Mouse (Mus musculus) heart, adult 2 months (tissue): ENCODE results near the gene Ntsr1. TPM values are rescaled to one million over a fixed set of nuclear protein-coding genes. Genes with fewer than 3 reads are reported as not detected.
A peak's percentile ranks its signal among the peaks of the same experiment; 100 is the strongest.

Source experiments
- DNase-seq, 2 experiments: peaks; one replicate each; pipeline ENCODE4 v3.0.0; 2021
- H3K27ac ChIP-seq: fragments of 200-600 bp; 2 replicates; pipeline ENCODE4 v1.8.1; 2022
- H3K27me3 ChIP-seq: fragments of 200-500 bp; 2 replicates; pipeline ENCODE4 v1.6.1; 2012; ENCODE audit warnings: mild to moderate bottlenecking, low read length, inconsistent platforms, mixed read lengths; ENCODE audit not compliant: control insufficient read depth, insufficient read depth
- H3K36me3 ChIP-seq: fragments of 200-500 bp; 2 replicates; pipeline ENCODE4 v1.6.1; 2012; ENCODE audit warnings: low read length, inconsistent platforms; ENCODE audit not compliant: control insufficient read depth, insufficient read depth
- H3K4me1 ChIP-seq: fragments of 200-500 bp; 2 replicates; pipeline ENCODE4 v1.6.1; 2011; ENCODE audit warnings: low read length; ENCODE audit not compliant: control insufficient read depth, insufficient read depth
- H3K4me3 ChIP-seq: fragments of 200-600 bp; 2 replicates; pipeline ENCODE4 v1.8.1; 2022
- H3K79me2 ChIP-seq: fragments of 200-500 bp; replicated peaks from 2 replicates; pipeline ENCODE4 v1.6.1; 2012; ENCODE audit warnings: mild to moderate bottlenecking, inconsistent platforms, low read length, moderate library complexity, mixed read lengths; ENCODE audit not compliant: control insufficient read depth, insufficient read depth
- H3K9ac ChIP-seq: fragments of 200-500 bp; 2 replicates; pipeline ENCODE4 v1.6.1; 2012; ENCODE audit warnings: low read depth, mild to moderate bottlenecking, control low read depth, inconsistent platforms, low read length, mixed read lengths
- CTCF ChIP-seq: fragments of 200-600 bp; IDR thresholded peaks from 2 replicates; pipeline ENCODE4 v1.8.1; 2022; ENCODE audit warnings: antibody characterized with exemption, mild to moderate bottlenecking, moderate library complexity
- EP300 ChIP-seq: fragments of 200-500 bp; IDR thresholded peaks from 2 replicates; pipeline ENCODE4 v1.6.1; 2011; ENCODE audit warnings: low read depth, low read length, control low read depth; ENCODE audit not compliant: insufficient read depth
- POLR2A ChIP-seq: fragments of 200-500 bp; IDR thresholded peaks from 2 replicates; pipeline ENCODE4 v1.6.1; 2011; ENCODE audit warnings: mild to moderate bottlenecking, low read depth, low read length, control low read depth; ENCODE audit not compliant: insufficient read depth
- WGBS: fragments of 180-500 bp; shearing (Covaris S2); methylation state at CpG from one replicate; pipeline ENCODE4 v1.1.7; 2018; 5-methylcytosine and 5-hydroxymethylcytosine counted together
- intact Hi-C: fragments of 180-260 bp; cut with DNase I; formaldehyde crosslinking; loops from one replicate; pipeline ENCODE4 v1.15.1; 2025
- long read RNA-seq: library from polyadenylated mRNA; stranded (forward); transcript quantifications from one replicate; pipeline ENCODE4 v2.0.0, GENCODE M21; 2021
- polyA plus RNA-seq: library from polyadenylated mRNA; depleted of rRNA; stranded (reverse); fragments of >200 nt; gene quantifications from 2 replicates; pipeline ENCODE4 v1.2.3, GENCODE M21; 2012; rRNA removed
- total RNA-seq, 2 experiments: library from RNA; stranded (reverse); gene quantifications; 2 replicates each; pipeline ENCODE4 v1.2.3; 2021

The Ntsr1 gene
- total RNA-seq (not detected), polyA plus RNA-seq (0.09 TPM in 1 of 2 replicates, not detected in the other)
- long read RNA-seq, result 0 reads

DNA sequence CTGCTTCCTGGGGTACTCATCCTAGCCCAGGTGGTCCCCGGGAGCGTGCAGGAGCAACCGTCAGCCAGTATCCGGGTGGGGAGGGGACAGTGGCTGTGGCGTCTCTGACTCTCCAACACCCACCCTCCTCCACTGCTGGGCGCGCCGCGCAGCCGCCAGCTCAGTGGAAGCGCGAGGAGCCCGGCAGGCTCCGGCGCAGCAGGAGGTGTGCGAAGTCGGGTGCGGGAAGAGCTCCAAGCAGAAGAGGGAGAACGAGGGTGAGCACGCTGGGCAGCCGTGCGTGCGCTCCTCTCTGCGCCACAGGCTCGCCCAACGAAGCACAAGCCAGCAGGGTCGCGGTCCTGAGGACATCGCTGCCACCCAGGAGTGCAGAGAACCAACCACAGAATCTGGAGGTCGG lies at the start of gene Ntsr1:
Gene Ntsr1, plus strand, starts transcription at position 236 of the 400 bp plus-strand sequence.
- no peak within 1 kb of the TSS for H3K9ac ChIP-seq
- H3K4me3 ChIP-seq, result no peak within 1 kb of the TSS
- TF ChIP-seq EP300 (no peak), CTCF (no peak), POLR2A (no peak)
- no peak for DNase-seq
- no peaks in the 10 kb centered on the region for H3K4me1 ChIP-seq
- no peaks in the 10 kb centered on the region for H3K36me3 ChIP-seq
- H3K27me3 ChIP-seq, result peaks cover 3% of the 10 kb centered on the region; the same call in 1 of the 2 replicates
- no peaks in the 10 kb centered on the region for H3K79me2 ChIP-seq
- under 1% methylated on average over 30 of the region's 30 CpGs for WGBS
- no peak within 1 kb of the TSS for H3K27ac ChIP-seq
- intact Hi-C loops, result no loop called here

GRCm38 (mm10) chr2:180450529-180450928 lies 49.2 kb upstream of the Ntsr1 start:
- TF ChIP-seq POLR2A, result no peak
- no peak for TF ChIP-seq CTCF
- no peak for TF ChIP-seq EP300
- Histone ChIP-seq H3K36me3 (no peaks in the 10 kb centered on the region), H3K9ac (no peak overlapping the region), H3K79me2 (no peaks in the 10 kb centered on the region), H3K27me3 (no peaks in the 10 kb centered on the region), H3K27ac (no peak overlapping the region), H3K4me1 (no peaks in the 10 kb centered on the region), H3K4me3 (no peak overlapping the region)
- intact Hi-C loops, result no loop called here
- 74% methylated on average over 5 of the region's 5 CpGs for WGBS
- DNase-seq, result no peak

GRCm38 (mm10) chr2:180455723-180456698 lies 43.8 kb upstream of the Ntsr1 start, which contains the start of gene Slco4a1:
TSS of gene Slco4a1 (plus strand) at chr2:180456245.
- WGBS, result 2% methylated on average over 65 of the region's 65 CpGs
- no peak for TF ChIP-seq POLR2A
- no peak for TF ChIP-seq CTCF
- TF ChIP-seq EP300, result no peak
- Histone ChIP-seq H3K4me1 (no peaks in the 10 kb centered on the region; the same call in 1 of the 2 replicates), H3K79me2 (no peaks in the 10 kb centered on the region), H3K36me3 (no peaks in the 10 kb centered on the region), H3K27me3 (peaks cover 4% of the 10 kb centered on the region), H3K27ac (no peak within 1 kb of the TSS), H3K4me3 (peak within 1 kb of the TSS; percentile 44), H3K9ac (peak within 1 kb of the TSS; percentile 42; the same call in 1 of the 2 replicates)
- intact Hi-C loops, result no loop called here
- peak; percentile 77 to 87 for DNase-seq

- Histone ChIP-seq H3K4me3 (no peak overlapping the region), H3K27me3 (peaks cover 4% of the 10 kb centered on the region), H3K36me3 (no peaks in the 10 kb centered on the region), H3K27ac (no peak overlapping the region), H3K9ac (no peak overlapping the region), H3K79me2 (no peaks in the 10 kb centered on the region), H3K4me1 (no peaks in the 10 kb centered on the region; the same call in 1 of the 2 replicates)
- WGBS, result 5% methylated on average over 27 of the region's 28 CpGs
- intact Hi-C loops, result no loop called here
- DNase-seq, result no peak
- TF ChIP-seq POLR2A, result no peak
- TF ChIP-seq EP300, result no peak
- TF ChIP-seq CTCF, result no peak
Observed at GRCm38 (mm10) chr2:180456705-180457104, 43.1 kb upstream of the Ntsr1 start.

DNA sequence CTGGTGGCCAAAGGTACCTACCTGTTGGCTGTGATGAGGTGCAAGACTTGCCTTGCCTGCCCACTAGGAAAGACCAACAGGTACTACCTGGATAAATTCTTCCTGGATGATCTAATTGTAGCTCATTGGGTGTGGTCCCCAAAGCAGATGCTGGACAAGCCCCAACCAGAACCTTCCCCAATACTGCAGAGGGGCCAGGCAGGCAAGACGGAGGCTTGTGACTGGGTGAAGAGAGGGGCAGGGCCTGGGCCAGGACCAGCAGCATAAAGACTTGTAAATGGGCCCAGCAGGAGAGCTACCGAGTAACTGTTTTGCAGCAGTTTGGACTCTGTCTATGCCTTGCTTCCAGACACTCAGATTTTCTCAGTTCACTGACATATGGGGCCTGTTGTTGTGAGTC lies 42.1 kb upstream of the Ntsr1 start:
- intact Hi-C loops, result no loop called here
- Histone ChIP-seq H3K79me2 (no peaks in the 10 kb centered on the region), H3K27ac (no peak overlapping the region), H3K4me3 (no peak overlapping the region), H3K4me1 (no peaks in the 10 kb centered on the region; the same call in 1 of the 2 replicates), H3K36me3 (no peaks in the 10 kb centered on the region), H3K9ac (no peak overlapping the region), H3K27me3 (peaks cover 4% of the 10 kb centered on the region)
- no peak for DNase-seq
- TF ChIP-seq CTCF, result no peak
- no peak for TF ChIP-seq POLR2A
- TF ChIP-seq EP300, result no peak
- 73% methylated on average over 2 of the region's 2 CpGs for WGBS

DNA sequence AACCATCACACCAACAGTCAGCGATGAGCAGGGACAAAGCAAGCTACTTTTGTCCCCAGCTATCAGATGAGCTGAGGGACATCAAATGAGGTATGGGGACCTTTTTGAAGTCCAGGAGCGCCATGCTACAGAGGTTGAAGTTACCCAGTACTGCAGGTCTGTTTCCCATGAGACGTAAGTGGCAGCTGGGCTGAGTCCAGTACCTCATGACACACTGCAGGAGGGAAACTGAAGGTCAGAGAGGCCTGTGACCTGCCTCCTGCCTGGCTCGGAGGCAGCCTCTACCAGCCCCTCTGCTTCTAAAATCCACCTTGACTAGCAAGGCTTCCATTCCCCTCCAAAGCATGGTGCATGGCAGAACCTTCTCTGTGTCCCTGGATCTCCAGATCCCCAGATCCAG lies 40.3 kb upstream of the Ntsr1 start:
- 77% methylated on average over 4 of the region's 4 CpGs for WGBS
- Histone ChIP-seq H3K36me3 (no peaks in the 10 kb centered on the region), H3K9ac (no peak overlapping the region), H3K4me1 (no peaks in the 10 kb centered on the region; the same call in 1 of the 2 replicates), H3K4me3 (no peak overlapping the region), H3K79me2 (no peaks in the 10 kb centered on the region), H3K27ac (no peak overlapping the region), H3K27me3 (peaks cover 4% of the 10 kb centered on the region)
- no peak for DNase-seq
- no peak for TF ChIP-seq EP300
- TF ChIP-seq POLR2A, result no peak
- no peak for TF ChIP-seq CTCF
- intact Hi-C loops, result no loop called here
